Mouse (Mus musculus): Measurements from ENCODE around the gene Tmem39b. TPM values are rescaled to one million over a fixed set of nuclear protein-coding genes. Genes with fewer than 3 reads are reported as not detected.

Gene Tmem39b
- polyA plus RNA-seq, 1 experiment from 2014 or later: 13.5 TPM

DNA sequence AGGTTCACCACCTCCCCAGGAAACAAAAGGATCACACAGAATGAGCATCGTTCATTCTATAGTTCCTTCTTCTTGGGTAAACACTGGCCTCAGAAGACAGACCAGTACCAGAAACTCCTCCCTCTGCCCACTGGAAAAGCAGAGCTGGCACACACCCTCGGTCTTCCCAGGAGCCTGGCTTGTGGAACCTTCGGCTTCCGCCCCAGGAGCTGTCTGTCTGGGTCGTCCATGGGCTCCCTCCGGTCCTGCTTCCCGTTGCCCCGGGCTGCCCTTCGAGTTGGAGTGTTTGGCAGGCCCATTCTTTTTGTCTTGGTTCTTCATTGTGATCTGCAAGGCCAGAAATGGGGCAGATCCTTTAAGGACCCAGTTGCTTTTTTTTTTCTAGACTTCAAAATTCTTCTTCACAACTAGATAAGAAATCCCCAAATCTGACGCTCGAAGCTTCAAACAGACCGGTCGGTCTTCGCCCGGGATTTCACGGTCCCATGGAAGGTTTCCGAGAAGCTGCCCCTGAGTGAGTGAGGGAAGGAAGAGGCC, 56.5 kb downstream of the Tmem39b start:
- Histone ChIP-seq H3K4me1 (replicated peaks) (peaks cover 38% of the 10 kb centered on the region), H3K4me3 (peak overlapping the region; percentile 55), H3K27me3 (no peaks in the 10 kb centered on the region), H3K36me3 (peaks cover 50% of the 10 kb centered on the region), H3K9me3 (no peaks in the 10 kb centered on the region), H3K4me2 (peak overlapping the region; percentile 73), H3K27ac (replicated peaks) (peak overlapping the region; percentile 92), H3K9ac (peak overlapping the region; percentile 82)
- ATAC-seq (ENCODE audit: low read depth): no peak
- 3% methylated on average over 17 of the region's 17 CpGs for WGBS

DNA sequence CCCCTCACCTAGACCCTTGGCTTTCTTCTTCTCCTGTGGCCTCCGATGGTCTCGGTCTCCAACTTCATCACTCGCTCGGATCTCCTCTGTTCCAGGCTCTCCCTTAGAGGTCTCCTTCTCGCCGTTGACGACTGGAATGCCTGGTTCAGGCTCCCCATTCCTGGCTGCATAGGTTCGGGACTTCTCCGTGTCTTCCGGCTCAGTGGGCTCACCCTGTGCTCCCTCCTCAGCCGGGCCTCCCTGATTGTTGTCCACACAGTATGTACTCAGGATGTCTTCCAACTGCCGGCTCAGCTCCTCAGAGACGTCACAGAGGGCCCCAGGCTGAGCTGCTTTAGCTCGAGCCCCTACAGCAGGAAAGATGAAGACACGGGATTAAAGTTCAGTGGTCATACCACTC, 57.4 kb downstream of the Tmem39b start:
- Histone ChIP-seq H3K36me3 (peaks cover 50% of the 10 kb centered on the region), H3K27me3 (no peaks in the 10 kb centered on the region), H3K27ac (replicated peaks) (no peak overlapping the region), H3K9ac (peak overlapping the region; percentile 82), H3K9me3 (no peaks in the 10 kb centered on the region), H3K4me2 (peak overlapping the region; percentile 73), H3K4me1 (replicated peaks) (peaks cover 38% of the 10 kb centered on the region), H3K4me3 (peak overlapping the region; percentile 55)
- ATAC-seq (ENCODE audit: low read depth): no peak
- WGBS: 88% methylated on average over 15 of the region's 15 CpGs

GRCm38 (mm10) chr4:129633852-129634251, 62.8 kb downstream of the Tmem39b start:
- Histone ChIP-seq H3K27me3 (no peaks in the 10 kb centered on the region), H3K27ac (replicated peaks) (no peak overlapping the region), H3K4me1 (replicated peaks) (peaks cover 29% of the 10 kb centered on the region), H3K36me3 (peaks cover 96% of the 10 kb centered on the region), H3K9ac (no peak overlapping the region), H3K4me2 (no peak overlapping the region), H3K9me3 (no peaks in the 10 kb centered on the region), H3K4me3 (no peak overlapping the region)
- no peak for ATAC-seq (ENCODE audit: low read depth)
- 92% methylated on average over 6 of the region's 6 CpGs for WGBS

- Histone ChIP-seq H3K4me1 (replicated peaks) (peaks cover 13% of the 10 kb centered on the region), H3K9me3 (no peaks in the 10 kb centered on the region), H3K4me3 (no peak overlapping the region), H3K9ac (no peak overlapping the region), H3K27ac (replicated peaks) (no peak overlapping the region), H3K27me3 (no peaks in the 10 kb centered on the region), H3K36me3 (peaks cover 99% of the 10 kb centered on the region), H3K4me2 (no peak overlapping the region)
- 95% methylated on average over 12 of the region's 12 CpGs for WGBS
- no peak for ATAC-seq (ENCODE audit: low read depth)
Observed at GRCm38 (mm10) chr4:129631867-129632266, 64.8 kb downstream of the Tmem39b start.

- peaks cover 11% of the 10 kb centered on the region for H3K4me1 ChIP-seq (replicated peaks)
- no peaks in the 10 kb centered on the region for H3K27me3 ChIP-seq
- H3K36me3 ChIP-seq: peaks cover 97% of the 10 kb centered on the region
- H3K9me3 ChIP-seq: no peaks in the 10 kb centered on the region
- H3K4me3 ChIP-seq: no peak overlapping the region
- no peak overlapping the region for H3K27ac ChIP-seq (replicated peaks)
- no peak for ATAC-seq (ENCODE audit: low read depth)
- WGBS: 59% methylated on average over 4 of the region's 4 CpGs
- no peak overlapping the region for H3K4me2 ChIP-seq
- H3K9ac ChIP-seq: no peak overlapping the region
Observed at GRCm38 (mm10) chr4:129630944-129631343, 65.7 kb downstream of the Tmem39b start.

Small RNA genes lying within 50 kb of the gene (microRNA-seq; reads per million reads assigned to microRNA genes)
- gene Mir7016: 0.59 reads per million

Other genes with a start within 250 kb of the Tmem39b start
- gene Bsdc1, start 235.3 kb downstream of the Tmem39b start, polyA plus RNA-seq (2015; fragmentation: Nextera tagmentation; extraction: Ambion mirVana): 34.8 and 38.1 TPM in 2 replicates
- gene Tssk3, start 205.8 kb downstream of the Tmem39b start, polyA plus RNA-seq (2015; fragmentation: Nextera tagmentation; extraction: Ambion mirVana): not detected in 2 replicates
- gene Fam229a, start 205.6 kb downstream of the Tmem39b start, polyA plus RNA-seq (2015; fragmentation: Nextera tagmentation; extraction: Ambion mirVana): not detected in 2 replicates
- 1,745 and 1,831 TPM in 2 replicates for gene Marcksl1, start 183.3 kb downstream of the Tmem39b start, polyA plus RNA-seq (2015; fragmentation: Nextera tagmentation; extraction: Ambion mirVana)
- gene Hdac1, start 154.1 kb downstream of the Tmem39b start, polyA plus RNA-seq (2015; fragmentation: Nextera tagmentation; extraction: Ambion mirVana): 116 and 120 TPM in 2 replicates
- 8.7 and 11.6 TPM in 2 replicates for gene Lck, start 123.2 kb downstream of the Tmem39b start, polyA plus RNA-seq (2015; fragmentation: Nextera tagmentation; extraction: Ambion mirVana)
- gene Fam167b, start 118.3 kb downstream of the Tmem39b start, polyA plus RNA-seq (2015; fragmentation: Nextera tagmentation; extraction: Ambion mirVana): 0.73 and 1.5 TPM in 2 replicates
- 209 and 223 TPM in 2 replicates for gene Eif3i, start 96.2 kb downstream of the Tmem39b start, polyA plus RNA-seq (2015; fragmentation: Nextera tagmentation; extraction: Ambion mirVana)
- 176 and 193 TPM in 2 replicates for gene Tmem234, start 96.2 kb downstream of the Tmem39b start, polyA plus RNA-seq (2015; fragmentation: Nextera tagmentation; extraction: Ambion mirVana)
- gene Dcdc2b, start 82.6 kb downstream of the Tmem39b start, polyA plus RNA-seq (2015; fragmentation: Nextera tagmentation; extraction: Ambion mirVana): 2.8 and 3.5 TPM in 2 replicates
- 34.7 and 35.1 TPM in 2 replicates for gene Iqcc, start 77.7 kb downstream of the Tmem39b start, polyA plus RNA-seq (2015; fragmentation: Nextera tagmentation; extraction: Ambion mirVana)
- gene Ccdc28b, start 72.9 kb downstream of the Tmem39b start, polyA plus RNA-seq (2015; fragmentation: Nextera tagmentation; extraction: Ambion mirVana): 140 and 143 TPM in 2 replicates
- 47.6 and 55.2 TPM in 2 replicates for gene Txlna, start 55.8 kb downstream of the Tmem39b start, polyA plus RNA-seq (2015; fragmentation: Nextera tagmentation; extraction: Ambion mirVana)
- gene Kpna6, start 24.1 kb downstream of the Tmem39b start, polyA plus RNA-seq (2015; fragmentation: Nextera tagmentation; extraction: Ambion mirVana): 14.7 and 16.2 TPM in 2 replicates
- 150 and 165 TPM in 2 replicates for gene Khdrbs1, start 45.5 kb upstream of the Tmem39b start, polyA plus RNA-seq (2015; fragmentation: Nextera tagmentation; extraction: Ambion mirVana)
- gene Ptp4a2, start 114.4 kb upstream of the Tmem39b start, polyA plus RNA-seq (2015; fragmentation: Nextera tagmentation; extraction: Ambion mirVana): 288 and 293 TPM in 2 replicates
- not detected in 2 replicates for gene Spocd1, start 232.4 kb upstream of the Tmem39b start, polyA plus RNA-seq (2015; fragmentation: Nextera tagmentation; extraction: Ambion mirVana)